Mouse (Mus musculus): ENCODE data around the gene Grm2.

DNA sequence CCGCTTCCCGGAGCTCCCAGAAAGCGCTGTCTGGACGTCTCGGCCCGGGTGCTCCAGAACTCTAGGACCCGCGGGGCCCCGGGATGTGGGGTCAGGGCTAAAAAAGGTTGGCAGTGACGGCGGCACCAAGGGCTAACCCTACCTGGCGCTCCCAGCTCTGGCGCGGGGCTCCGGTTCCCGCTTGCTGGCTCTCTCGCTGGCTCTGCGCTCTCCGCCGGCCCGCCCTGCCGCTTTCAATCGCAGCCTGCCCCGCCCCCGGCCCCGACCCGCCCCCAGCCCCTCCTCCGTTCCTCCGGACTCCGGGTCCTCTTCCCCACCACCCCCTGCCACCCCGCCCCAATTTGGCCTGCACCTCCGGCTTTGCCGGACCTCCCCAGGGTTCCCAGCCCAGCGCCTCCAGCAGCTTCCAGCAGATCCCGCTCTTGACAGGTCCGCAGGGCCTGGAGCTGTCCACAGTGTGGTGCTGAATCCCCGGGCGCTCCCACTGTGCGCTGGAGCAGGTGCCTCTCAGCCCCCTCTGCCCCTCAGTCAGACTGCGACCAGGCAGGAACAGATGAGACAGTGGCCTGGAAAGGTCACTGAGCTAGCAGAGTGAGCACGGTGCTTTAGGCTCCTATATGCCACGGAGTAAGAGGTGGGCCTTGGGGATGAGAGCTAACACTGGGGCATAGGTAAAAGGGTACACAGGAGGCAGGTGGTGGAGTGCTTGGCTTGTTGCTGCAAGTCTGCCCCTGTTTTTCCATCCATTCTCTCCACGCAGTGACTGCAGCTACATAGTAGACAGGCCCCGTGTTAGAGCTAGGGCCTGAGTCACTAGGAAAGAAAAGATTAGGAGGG, at the start of gene Grm2:
- no peak for TF ChIP-seq POLR2A (IDR thresholded peaks at IDR 0.05; ENCODE audit: borderline replicate concordance, control insufficient read depth, low read depth, low read length)
- TF ChIP-seq CTCF (IDR thresholded peaks at IDR 0.05; ENCODE audit: control insufficient read depth, insufficient read depth, low read length) = no peak

Measured in bone marrow, adult 2 months (tissue).